9 mouse cellular contexts compared by ENCODE assay signal in the genomic region with DNA sequence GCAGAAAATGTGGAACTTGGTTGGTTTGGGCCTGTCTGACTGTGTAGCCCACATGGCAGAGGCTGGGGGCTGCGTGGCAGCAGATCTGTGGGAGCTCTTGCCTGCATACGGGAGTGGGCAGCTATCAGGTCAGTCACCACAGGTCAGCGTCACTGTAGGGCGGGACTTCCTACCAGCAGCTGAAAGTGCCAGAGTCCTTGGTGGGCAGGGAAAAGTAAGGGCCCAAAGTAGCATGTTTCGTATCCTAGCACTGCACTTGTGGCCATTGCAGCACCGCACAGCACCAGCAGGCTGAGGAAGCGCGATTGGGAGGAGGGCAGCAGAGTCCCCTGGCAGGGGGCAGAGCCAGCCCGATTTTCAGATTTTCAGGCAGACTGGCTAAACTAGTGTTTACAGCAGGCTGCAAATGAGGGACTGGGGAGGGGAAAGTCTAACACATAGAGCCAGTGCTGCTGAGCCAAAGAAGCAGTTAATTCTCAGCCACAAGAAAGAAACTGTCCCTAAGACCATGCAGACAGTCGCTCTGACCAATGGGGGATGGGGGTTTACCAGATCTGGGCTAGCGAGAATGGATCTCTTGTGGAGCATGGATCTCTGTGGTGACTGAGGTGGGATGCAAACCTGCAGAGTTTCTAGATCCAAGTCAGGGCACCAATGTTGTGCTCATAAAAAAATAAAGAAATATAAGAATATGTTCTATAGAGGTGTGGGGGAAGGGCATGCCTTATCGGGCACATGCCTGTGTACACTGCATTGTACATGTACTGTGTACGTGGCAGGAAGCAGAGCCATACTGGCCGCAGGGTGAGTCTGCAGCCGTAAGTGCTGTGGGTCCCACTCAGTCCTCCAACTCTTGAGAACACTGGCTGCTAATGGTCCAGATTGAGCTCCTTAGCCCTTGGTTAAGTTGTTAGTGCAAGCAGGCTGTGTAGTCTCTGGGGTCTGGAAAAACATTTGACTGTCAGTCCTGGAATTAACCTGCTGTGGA. TPM values are rescaled to one million over a fixed set of nuclear protein-coding genes. Genes with fewer than 3 reads are reported as not detected.
A peak's percentile ranks its signal among the peaks of the same experiment; 100 is the strongest.
DNase-seq lines count a peak whose midpoint lies in the region; ATAC-seq and TF ChIP-seq lines count a peak whose summit lies in the region.
"Had no signal": no experiment of that assay in that cellular context is flagged by ENCODE, and none has a peak within 500 bp of the region (broad histone marks: within the 10 kb centered on the region; RNA-seq: fewer than 3 reads in every experiment).

No protein-coding gene starts in this region.

- H3K9me3 ChIP-seq in lung, embryonic 14.5 days (ENCODE audit: low read depth, low read length): no peaks in the 10 kb centered on the region
- H3K9me3 ChIP-seq in forebrain, embryonic 11.5 days (ENCODE audit: control insufficient read depth, low read length): no peaks in the 10 kb centered on the region
- no peaks in the 10 kb centered on the region for H3K9me3 ChIP-seq in limb, embryonic 13.5 days
- H3K9me3 ChIP-seq in stomach, embryonic 16.5 days (replicated peaks; ENCODE audit: control insufficient read depth, low read length): no peaks in the 10 kb centered on the region

- no peak for TF ChIP-seq CTCF in lung, embryonic 14.5 days (IDR thresholded peaks at IDR 0.05; ENCODE audit: low read depth)

- WGBS in lung, embryonic 14.5 days: 36% methylated on average over 15 of the region's 15 CpGs
- 38% methylated on average over 15 of the region's 15 CpGs for WGBS in forebrain, embryonic 11.5 days
- 38% methylated on average over 15 of the region's 15 CpGs for WGBS in limb, embryonic 13.5 days
- 43% methylated on average over 15 of the region's 15 CpGs for WGBS in stomach, embryonic 16.5 days

- no peak overlapping the region for H3K27ac ChIP-seq in lung, embryonic 14.5 days (ENCODE audit: low read depth)
- H3K27ac ChIP-seq in forebrain, embryonic 11.5 days (ENCODE audit: low read depth, low read length): no peak overlapping the region
- H3K27ac ChIP-seq in limb, embryonic 13.5 days: no peak overlapping the region
- H3K27ac ChIP-seq in stomach, embryonic 16.5 days (ENCODE audit: low read length): no peak overlapping the region

- H3K27me3 ChIP-seq in lung, embryonic 14.5 days (ENCODE audit: insufficient read depth, low read length): no peaks in the 10 kb centered on the region
- H3K27me3 ChIP-seq in forebrain, embryonic 11.5 days (ENCODE audit: control insufficient read depth, insufficient read depth, low read length): no peaks in the 10 kb centered on the region
- no peaks in the 10 kb centered on the region for H3K27me3 ChIP-seq in limb, embryonic 13.5 days
- H3K27me3 ChIP-seq in stomach, embryonic 16.5 days (ENCODE audit: control insufficient read depth, insufficient read depth, low read length): no peaks in the 10 kb centered on the region

- no peaks in the 10 kb centered on the region for H3K4me1 ChIP-seq in lung, embryonic 14.5 days (ENCODE audit: insufficient read depth)
- H3K4me1 ChIP-seq in forebrain, embryonic 11.5 days (replicated peaks; ENCODE audit: control insufficient read depth, insufficient read depth, low read length): no peaks in the 10 kb centered on the region
- H3K4me1 ChIP-seq in limb, embryonic 13.5 days: peaks cover 5% of the 10 kb centered on the region; the same call in 1 of the 2 replicates
- H3K4me1 ChIP-seq in stomach, embryonic 16.5 days (ENCODE audit: control insufficient read depth, insufficient read depth, low read length): no peaks in the 10 kb centered on the region

- H3K36me3 ChIP-seq in lung, embryonic 14.5 days (ENCODE audit: insufficient read depth): no peaks in the 10 kb centered on the region
- no peaks in the 10 kb centered on the region for H3K36me3 ChIP-seq in forebrain, embryonic 11.5 days (ENCODE audit: control insufficient read depth, insufficient read depth, low read length)
- no peaks in the 10 kb centered on the region for H3K36me3 ChIP-seq in limb, embryonic 13.5 days
- H3K36me3 ChIP-seq in stomach, embryonic 16.5 days (ENCODE audit: control insufficient read depth, insufficient read depth, low read length): no peaks in the 10 kb centered on the region

- peak; percentile 71; the same call in 1 of the 2 replicates for ATAC-seq in lung, embryonic 14.5 days (ENCODE audit: insufficient read depth)
- peak; percentile 63 for ATAC-seq in forebrain, embryonic 11.5 days (replicated peaks; ENCODE audit: low FRiP score)
- no peak; the same call in 1 of the 2 replicates for ATAC-seq in limb, embryonic 13.5 days (ENCODE audit: low FRiP score, low read depth)
- ATAC-seq in stomach, embryonic 16.5 days (ENCODE audit: insufficient read depth, low FRiP score): no peak
- ATAC-seq: activated CD4-positive, CD25-positive, alpha-beta regulatory T cell, adult 4 months had no signal

- H3K9ac ChIP-seq in lung, embryonic 14.5 days: no peak overlapping the region
- H3K9ac ChIP-seq in forebrain, embryonic 11.5 days (ENCODE audit: low read length): no peak overlapping the region
- peak overlapping the region; percentile 26; the same call in 1 of the 2 replicates for H3K9ac ChIP-seq in limb, embryonic 13.5 days
- H3K9ac ChIP-seq in stomach, embryonic 16.5 days (ENCODE audit: low read length): no peak overlapping the region

- no peak for DNase-seq in lung, embryonic 14.5 days
- DNase-seq in lung, adult 18-20 months: no peak
- DNase-seq in forebrain, embryonic 11.5 days (ENCODE audit: low spot score): peak; percentile 58
- DNase-seq in ovary, adult 18-20 months (ENCODE audit: low spot score): no peak
- no peak for DNase-seq in testis, postnatal 10 days (ENCODE audit: low spot score)
- DNase-seq: heart, postnatal 10 days had no signal

- H3K4me2 ChIP-seq in lung, embryonic 14.5 days: peak overlapping the region; percentile 38; the same call in 1 of the 2 replicates
- H3K4me2 ChIP-seq in forebrain, embryonic 11.5 days (ENCODE audit: low read depth, low read length, severe bottlenecking): peak overlapping the region; percentile 26; the same call in 1 of the 2 replicates
- H3K4me2 ChIP-seq in limb, embryonic 13.5 days (replicated peaks): peak overlapping the region; percentile 30
- peak overlapping the region; percentile 7; the same call in 1 of the 2 replicates for H3K4me2 ChIP-seq in stomach, embryonic 16.5 days (ENCODE audit: low read depth, low read length)

- H3K4me3 ChIP-seq in lung, embryonic 14.5 days (ENCODE audit: low read depth, low read length): no peak overlapping the region
- H3K4me3 ChIP-seq in forebrain, embryonic 11.5 days (ENCODE audit: low read depth, low read length): no peak overlapping the region
- H3K4me3 ChIP-seq in limb, embryonic 13.5 days: no peak overlapping the region
- no peak overlapping the region for H3K4me3 ChIP-seq in stomach, embryonic 16.5 days (replicated peaks; ENCODE audit: low read length)

RNA-seq across cellular contexts. Expression of a gene that starts 15.1 kb away (rescaled TPM):
- polyA plus RNA-seq in lung, embryonic 14.5 days (2014; fragmentation: Nextera tagmentation; extraction: Ambion mirVana): 0.07 and 0.09 TPM in 2 replicates
- polyA plus RNA-seq in forebrain, embryonic 11.5 days (2014; fragmentation: Nextera tagmentation; extraction: Ambion mirVana): not detected in 2 replicates
- 0.09 and 0.47 TPM in 2 replicates for polyA plus RNA-seq in limb, embryonic 13.5 days (2015; fragmentation: Nextera tagmentation; extraction: Ambion mirVana)
- 0.84 and 0.85 TPM in 2 replicates for polyA plus RNA-seq in stomach, embryonic 16.5 days (2015; fragmentation: Nextera tagmentation; extraction: Ambion mirVana)
- polyA plus RNA-seq: activated CD4-positive, CD25-positive, alpha-beta regulatory T cell, adult 4 months had no signal

Comparison
In these comparisons a context has a peak if more than half of its experiments do, and no peak if none do; other contexts are left out.
1. ATAC-seq: peak in lung, embryonic 14.5 days (single experiment) and forebrain, embryonic 11.5 days (single experiment); none in limb, embryonic 13.5 days (single experiment) and stomach, embryonic 16.5 days (single experiment).
2. Peak in every context shown above with its lines, with median percentiles within 50 percentile points of each other: H3K4me2 ChIP-seq.